Mouse (Mus musculus) B cell, adult 2 months (primary cell): ENCODE measurements around the gene Gm3415.

Experiments used
- DNase-seq, 2 experiments: peaks; one replicate each; pipeline ENCODE4 v3.0.0; 2022

Gene Gm3415

GRCm38 (mm10) chr5:146599970-146600369 is 44.0 kb downstream of the Gm3415 start:
- DNase-seq, result no peak

- DNase-seq, result no peak
These were observed 50.3 kb downstream of the Gm3415 start for GRCm38 (mm10) chr5:146606221-146606620.

GRCm38 (mm10) chr5:146606895-146607294 is 51.0 kb downstream of the Gm3415 start:
- DNase-seq, result no peak

GRCm38 (mm10) chr5:146607816-146608215 is 51.9 kb downstream of the Gm3415 start:
- DNase-seq, result no peak
